Mouse (Mus musculus): ENCODE results near the gene Drd2.

Gene Drd2

GRCm38 (mm10) chr9:49340136-49341043, at the start of gene Drd2:
Gene Drd2 (plus strand): TSS chr9:49340627.
- CTCF ChIA-PET, result no interaction called here

- CTCF ChIA-PET, result no interaction called here
Measured at GRCm38 (mm10) chr9:49295101-49295500, 45.3 kb upstream of the Drd2 start.

GRCm38 (mm10) chr9:49307576-49307975, 32.9 kb upstream of the Drd2 start:
- CTCF ChIA-PET, result no interaction called here

GRCm38 (mm10) chr9:49310821-49311220, 29.6 kb upstream of the Drd2 start:
- CTCF ChIA-PET, result no interaction called here

GRCm38 (mm10) chr9:49318638-49319037, 21.8 kb upstream of the Drd2 start:
- CTCF ChIA-PET, result interaction anchor here (0.6 kb wide), 1 partner anchor 26 kb away, joined by 3 read pairs; no protein-coding TSS in a partner anchor

- CTCF ChIA-PET, result no interaction called here
Measured at GRCm38 (mm10) chr9:49341044-49341365, 578 bp downstream of the Drd2 start.

- CTCF ChIA-PET, result no interaction called here
Measured at GRCm38 (mm10) chr9:49365763-49366162, 25.3 kb downstream of the Drd2 start.

- CTCF ChIA-PET, result no interaction called here
Measured at GRCm38 (mm10) chr9:49373946-49374345, 33.5 kb downstream of the Drd2 start.

- CTCF ChIA-PET, result no interaction called here
Measured at GRCm38 (mm10) chr9:49379962-49380361, 39.5 kb downstream of the Drd2 start.

- CTCF ChIA-PET, result no interaction called here
Measured at GRCm38 (mm10) chr9:49384041-49384440, 43.6 kb downstream of the Drd2 start.

GRCm38 (mm10) chr9:49384855-49385254, 44.4 kb downstream of the Drd2 start:
- CTCF ChIA-PET, result no interaction called here

- CTCF ChIA-PET, result no interaction called here
Measured at GRCm38 (mm10) chr9:49385301-49385700, 44.9 kb downstream of the Drd2 start.

- CTCF ChIA-PET, result no interaction called here
Measured at GRCm38 (mm10) chr9:49386119-49386518, 45.7 kb downstream of the Drd2 start.

- CTCF ChIA-PET, result no interaction called here
Measured at GRCm38 (mm10) chr9:49392242-49392641, 51.8 kb downstream of the Drd2 start.

GRCm38 (mm10) chr9:49396006-49396405, 55.6 kb downstream of the Drd2 start:
- CTCF ChIA-PET, result no interaction called here

GRCm38 (mm10) chr9:49403711-49404110, 63.3 kb downstream of the Drd2 start:
- CTCF ChIA-PET, result no interaction called here

GRCm38 (mm10) chr9:49407028-49407427, 66.6 kb downstream of the Drd2 start:
- CTCF ChIA-PET, result no interaction called here

GRCm38 (mm10) chr9:49410621-49411020, 70.2 kb downstream of the Drd2 start:
- CTCF ChIA-PET, result no interaction called here

- CTCF ChIA-PET, result interaction anchor here (0.6 kb wide), 1 partner anchor 25 kb away, joined by 4 read pairs; no protein-coding TSS in a partner anchor
Measured at GRCm38 (mm10) chr9:49423866-49424265, 83.4 kb downstream of the Drd2 start.

GRCm38 (mm10) chr9:49425585-49425984, 85.2 kb downstream of the Drd2 start:
- CTCF ChIA-PET, result interaction anchor here (0.6 kb wide), 1 partner anchor 66 kb away, joined by 8 read pairs; no protein-coding TSS in a partner anchor

GRCm38 (mm10) chr9:49426921-49427320, 86.5 kb downstream of the Drd2 start, which contains the start of gene Ankk1:
Gene Ankk1 (minus strand): TSS chr9:49427021.
- CTCF ChIA-PET, result no interaction called here

- CTCF ChIA-PET, result no interaction called here
Measured at GRCm38 (mm10) chr9:49427478-49427877, 87.1 kb downstream of the Drd2 start.

GRCm38 (mm10) chr9:49442621-49443020, 102.2 kb downstream of the Drd2 start:
- CTCF ChIA-PET, result no interaction called here

- CTCF ChIA-PET, result no interaction called here
Measured at GRCm38 (mm10) chr9:49450491-49450890, 110.1 kb downstream of the Drd2 start.
